Mouse (Mus musculus): Measurements from ENCODE around the gene Pdzd2. TPM values are rescaled to one million over a fixed set of nuclear protein-coding genes. Genes with fewer than 3 reads are reported as not detected.

Gene Pdzd2
- polyA plus RNA-seq, 1 experiment from 2014 or later = 3.3 TPM

DNA sequence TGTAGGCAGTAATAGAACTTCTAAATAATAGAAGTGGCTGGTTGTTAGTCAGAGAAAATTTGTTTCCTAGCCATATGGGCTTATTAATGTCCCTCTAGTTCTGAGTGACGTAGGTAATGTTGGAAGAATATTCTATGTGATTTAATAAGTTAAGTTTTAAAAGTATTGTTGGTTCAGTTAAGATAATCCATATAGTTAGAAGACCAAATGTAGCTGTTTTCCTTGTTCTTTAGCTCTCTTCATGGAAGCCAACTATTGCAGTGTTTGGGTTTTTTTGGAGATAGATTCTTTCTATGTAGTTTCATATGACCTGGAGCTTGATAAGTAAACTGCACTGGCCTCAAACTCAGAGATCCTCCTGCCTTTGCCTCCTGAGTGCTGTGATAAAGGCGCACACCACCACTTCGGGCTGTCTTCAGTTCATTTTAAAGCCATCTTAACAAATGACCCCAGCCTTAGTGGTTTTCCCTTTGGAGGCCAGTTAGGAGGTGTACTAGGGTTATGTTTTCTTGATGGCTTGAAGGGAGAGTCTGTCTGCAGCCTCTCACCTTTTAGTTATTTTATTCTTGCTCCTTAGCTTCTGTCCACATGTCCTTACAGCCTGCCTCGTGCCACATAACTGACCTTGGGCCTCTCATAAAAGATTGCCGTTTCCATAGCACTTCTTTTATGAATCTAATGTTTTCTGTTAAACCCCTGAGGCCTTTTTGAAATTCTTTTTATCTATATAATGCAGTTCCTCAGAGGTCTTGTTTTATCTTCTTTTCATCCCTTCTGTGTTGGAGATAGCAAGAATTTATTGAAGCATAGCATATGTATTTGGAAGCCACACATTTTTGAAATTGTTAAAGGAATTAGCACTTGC is 399.0 kb downstream of the Pdzd2 start:
- DNase-seq (ENCODE audit: low spot score) (no peak), ATAC-seq (no peak)
- Histone ChIP-seq H3K27me3 (replicated peaks; ENCODE audit: control insufficient read depth, insufficient read depth, low read length) (no peaks in the 10 kb centered on the region), H3K4me2 (ENCODE audit: low read length) (no peak overlapping the region), H3K4me1 (ENCODE audit: control insufficient read depth, insufficient read depth, low read length) (peaks cover 3% of the 10 kb centered on the region; the same call in 1 of the 2 replicates), H3K9me3 (replicated peaks; ENCODE audit: control insufficient read depth, low read length) (no peaks in the 10 kb centered on the region), H3K9ac (ENCODE audit: low read length) (no peak overlapping the region), H3K27ac (ENCODE audit: low read depth, low read length) (no peak overlapping the region), H3K4me3 (ENCODE audit: low read depth, low read length) (no peak overlapping the region), H3K36me3 (ENCODE audit: control insufficient read depth, insufficient read depth, low read length) (peaks cover 10% of the 10 kb centered on the region)
- WGBS = 25% methylated on average over 5 of the region's 5 CpGs

DNA sequence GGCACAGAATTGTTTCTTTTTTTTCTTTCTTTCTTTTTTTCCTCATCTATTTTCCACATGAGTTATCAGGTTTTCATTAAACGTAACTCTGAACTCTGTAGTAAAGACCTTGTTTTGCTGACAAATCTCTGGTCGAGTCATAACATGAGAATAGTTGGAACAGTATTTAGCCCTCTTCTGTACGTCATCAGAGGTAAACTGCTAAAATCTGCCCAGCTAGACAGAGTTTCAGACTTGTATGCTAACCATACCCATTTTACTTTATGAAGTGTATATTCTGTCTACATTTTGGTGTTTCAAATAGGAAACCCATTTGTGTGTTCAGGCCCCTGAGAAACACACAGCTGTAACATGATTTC is 402.0 kb downstream of the Pdzd2 start:
- ATAC-seq (no peak), DNase-seq (ENCODE audit: low spot score) (no peak)
- WGBS = 54% methylated on average over 3 of the region's 3 CpGs

DNA sequence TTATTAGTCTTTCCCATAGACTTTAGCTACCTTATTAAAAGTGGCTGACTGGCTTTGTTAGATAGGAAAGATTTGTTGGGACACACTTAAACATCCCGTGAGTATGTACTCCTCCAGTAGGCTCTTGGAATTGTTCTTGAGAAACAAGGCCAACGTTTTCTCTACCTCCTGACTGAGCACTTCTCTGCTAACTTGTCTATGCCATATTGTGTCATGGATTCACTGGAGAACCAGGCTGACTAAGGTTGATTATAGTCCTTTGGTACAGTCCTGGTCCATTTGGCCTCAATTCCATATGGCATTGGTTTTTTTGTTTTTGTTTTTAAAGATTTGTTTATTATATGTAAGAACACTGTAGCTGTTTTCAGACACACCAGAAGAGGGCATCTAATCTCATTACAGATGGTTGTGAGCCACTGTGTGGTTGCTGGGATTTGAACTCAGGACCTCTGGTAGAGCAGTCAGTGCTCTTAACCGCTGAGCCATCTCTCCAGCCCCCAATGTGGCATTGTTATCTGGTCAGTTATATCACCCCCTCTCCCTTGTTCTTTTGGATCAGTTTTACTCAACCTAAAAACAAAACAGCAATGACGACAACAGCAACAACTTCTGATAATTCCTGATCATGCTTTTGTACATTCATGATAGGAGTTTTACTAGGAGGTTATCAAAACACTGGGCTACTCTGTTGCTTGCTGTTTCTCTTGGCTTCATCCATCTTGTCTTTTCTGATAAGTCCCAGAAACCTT is 402.5 kb downstream of the Pdzd2 start:
- no peak overlapping the region for H3K4me2 ChIP-seq (ENCODE audit: low read length)
- no peak for DNase-seq (ENCODE audit: low spot score)

More for the DNA sequence above, 402.0 kb downstream of the Pdzd2 start:
- H3K9me3 ChIP-seq (replicated peaks; ENCODE audit: control insufficient read depth, low read length) = no peaks in the 10 kb centered on the region
- H3K36me3 ChIP-seq (ENCODE audit: control insufficient read depth, insufficient read depth, low read length) = no peaks in the 10 kb centered on the region
- H3K4me2 ChIP-seq (ENCODE audit: low read length) = no peak overlapping the region
- no peak overlapping the region for H3K4me3 ChIP-seq (ENCODE audit: low read depth, low read length)
- H3K4me1 ChIP-seq (ENCODE audit: control insufficient read depth, insufficient read depth, low read length) = peaks cover 3% of the 10 kb centered on the region; the same call in 1 of the 2 replicates
- H3K27me3 ChIP-seq (replicated peaks; ENCODE audit: control insufficient read depth, insufficient read depth, low read length) = no peaks in the 10 kb centered on the region
- H3K9ac ChIP-seq (ENCODE audit: low read length) = no peak overlapping the region
- H3K27ac ChIP-seq (ENCODE audit: low read depth, low read length) = no peak overlapping the region

DNA sequence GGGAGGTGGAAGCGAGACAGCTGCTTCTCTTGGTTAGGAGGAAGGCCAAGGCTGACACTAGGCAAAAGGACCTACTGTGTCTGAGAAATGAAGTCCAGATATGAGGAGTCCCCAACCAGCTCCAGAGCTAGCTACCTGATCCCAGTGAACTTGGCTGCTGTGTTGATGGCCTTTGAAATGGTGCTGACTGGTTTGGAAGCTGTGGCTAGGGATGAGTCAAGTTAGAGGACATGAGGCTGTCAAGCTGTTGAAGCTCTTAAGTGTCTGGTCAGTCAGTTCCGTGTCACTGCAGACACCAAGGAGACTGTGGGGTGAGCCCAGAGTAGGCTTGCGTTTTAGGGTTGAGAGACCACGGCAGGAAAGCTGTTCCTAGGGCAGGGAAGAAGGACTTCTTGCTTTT is 405.3 kb downstream of the Pdzd2 start:
- ATAC-seq = no peak
- Histone ChIP-seq H3K4me3 (ENCODE audit: low read depth, low read length) (no peak overlapping the region), H3K9ac (ENCODE audit: low read length) (no peak overlapping the region), H3K36me3 (ENCODE audit: control insufficient read depth, insufficient read depth, low read length) (no peaks in the 10 kb centered on the region), H3K9me3 (replicated peaks; ENCODE audit: control insufficient read depth, low read length) (no peaks in the 10 kb centered on the region), H3K4me1 (ENCODE audit: control insufficient read depth, insufficient read depth, low read length) (peaks cover 3% of the 10 kb centered on the region; the same call in 1 of the 2 replicates), H3K4me2 (ENCODE audit: low read length) (no peak overlapping the region), H3K27ac (ENCODE audit: low read depth, low read length) (no peak overlapping the region), H3K27me3 (replicated peaks; ENCODE audit: control insufficient read depth, insufficient read depth, low read length) (no peaks in the 10 kb centered on the region)
- DNase-seq (ENCODE audit: low spot score) = no peak
- 81% methylated on average over 4 of the region's 4 CpGs for WGBS

More for the DNA sequence above, 402.5 kb downstream of the Pdzd2 start:
- Histone ChIP-seq H3K27ac (ENCODE audit: low read depth, low read length) (no peak overlapping the region), H3K36me3 (ENCODE audit: control insufficient read depth, insufficient read depth, low read length) (no peaks in the 10 kb centered on the region), H3K4me3 (ENCODE audit: low read depth, low read length) (no peak overlapping the region), H3K27me3 (replicated peaks; ENCODE audit: control insufficient read depth, insufficient read depth, low read length) (no peaks in the 10 kb centered on the region), H3K9ac (ENCODE audit: low read length) (no peak overlapping the region), H3K4me1 (ENCODE audit: control insufficient read depth, insufficient read depth, low read length) (peaks cover 3% of the 10 kb centered on the region; the same call in 1 of the 2 replicates), H3K9me3 (replicated peaks; ENCODE audit: control insufficient read depth, low read length) (no peaks in the 10 kb centered on the region)
- 87% methylated on average over 4 of the region's 4 CpGs for WGBS
- no peak for ATAC-seq

DNA sequence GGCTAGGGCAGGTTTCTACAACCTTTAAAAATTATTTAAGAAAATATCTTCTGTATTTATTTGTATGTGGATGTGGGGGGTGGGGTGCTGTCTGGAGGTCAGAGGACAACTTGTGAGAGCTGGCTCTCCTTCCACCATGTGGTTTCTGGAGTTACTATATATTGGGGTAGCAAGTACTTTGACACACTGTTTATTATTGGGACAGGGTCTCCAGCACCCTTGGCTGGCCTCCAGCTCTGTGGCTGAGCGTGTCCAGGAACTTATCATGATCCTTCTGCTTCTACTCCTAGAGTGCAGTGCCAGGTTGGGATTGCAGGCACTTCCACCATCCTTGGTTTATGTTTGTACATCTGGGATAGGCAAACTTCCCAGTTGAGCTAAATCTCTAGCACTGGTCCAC is 408.4 kb downstream of the Pdzd2 start:
- DNase-seq (ENCODE audit: low spot score) (no peak), ATAC-seq (0 out of 2 replicates have a peak, but pooled peaks have one; percentile 14)
- H3K4me3 ChIP-seq (ENCODE audit: low read depth, low read length) = no peak overlapping the region
- no peaks in the 10 kb centered on the region for H3K27me3 ChIP-seq (replicated peaks; ENCODE audit: control insufficient read depth, insufficient read depth, low read length)
- H3K27ac ChIP-seq (ENCODE audit: low read depth, low read length) = 0 out of 2 replicates have a peak overlapping the region, but pooled peaks have one; percentile 7
- H3K4me1 ChIP-seq (ENCODE audit: control insufficient read depth, insufficient read depth, low read length) = peaks cover 3% of the 10 kb centered on the region; the same call in 1 of the 2 replicates
- no peaks in the 10 kb centered on the region for H3K9me3 ChIP-seq (replicated peaks; ENCODE audit: control insufficient read depth, low read length)
- no peak overlapping the region for H3K4me2 ChIP-seq (ENCODE audit: low read length)
- H3K36me3 ChIP-seq (ENCODE audit: control insufficient read depth, insufficient read depth, low read length) = no peaks in the 10 kb centered on the region
- 67% methylated on average over 1 of the region's 1 CpGs for WGBS
- H3K9ac ChIP-seq (ENCODE audit: low read length) = no peak overlapping the region

DNA sequence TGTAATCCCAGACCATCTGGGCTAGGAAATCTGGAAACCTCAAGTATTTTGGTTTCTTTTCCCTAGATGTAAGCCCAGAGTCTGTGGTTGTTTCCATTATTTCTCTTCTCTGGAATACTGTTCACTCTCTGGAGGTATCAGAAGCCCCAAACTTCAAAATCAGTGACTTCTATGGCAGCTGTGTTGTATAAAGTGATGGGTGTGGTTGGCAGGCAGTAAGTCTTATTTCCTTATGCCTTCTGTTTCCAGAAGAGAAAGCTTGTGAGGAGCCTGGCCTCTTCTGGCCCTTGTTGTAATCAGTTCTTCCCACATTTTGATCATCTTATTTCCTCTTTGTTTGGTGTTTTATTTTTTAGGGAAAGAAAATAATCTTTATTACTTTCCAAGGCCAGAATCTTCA is 408.8 kb downstream of the Pdzd2 start:
- Histone ChIP-seq H3K27me3 (replicated peaks; ENCODE audit: control insufficient read depth, insufficient read depth, low read length) (no peaks in the 10 kb centered on the region), H3K9ac (ENCODE audit: low read length) (no peak overlapping the region), H3K4me3 (ENCODE audit: low read depth, low read length) (no peak overlapping the region), H3K4me2 (ENCODE audit: low read length) (no peak overlapping the region), H3K27ac (ENCODE audit: low read depth, low read length) (0 out of 2 replicates have a peak overlapping the region, but pooled peaks have one; percentile 7), H3K9me3 (replicated peaks; ENCODE audit: control insufficient read depth, low read length) (no peaks in the 10 kb centered on the region), H3K36me3 (ENCODE audit: control insufficient read depth, insufficient read depth, low read length) (no peaks in the 10 kb centered on the region), H3K4me1 (ENCODE audit: control insufficient read depth, insufficient read depth, low read length) (peaks cover 3% of the 10 kb centered on the region; the same call in 1 of the 2 replicates)
- ATAC-seq = peak; percentile 47
- DNase-seq (ENCODE audit: low spot score) = peak; percentile 12

DNA sequence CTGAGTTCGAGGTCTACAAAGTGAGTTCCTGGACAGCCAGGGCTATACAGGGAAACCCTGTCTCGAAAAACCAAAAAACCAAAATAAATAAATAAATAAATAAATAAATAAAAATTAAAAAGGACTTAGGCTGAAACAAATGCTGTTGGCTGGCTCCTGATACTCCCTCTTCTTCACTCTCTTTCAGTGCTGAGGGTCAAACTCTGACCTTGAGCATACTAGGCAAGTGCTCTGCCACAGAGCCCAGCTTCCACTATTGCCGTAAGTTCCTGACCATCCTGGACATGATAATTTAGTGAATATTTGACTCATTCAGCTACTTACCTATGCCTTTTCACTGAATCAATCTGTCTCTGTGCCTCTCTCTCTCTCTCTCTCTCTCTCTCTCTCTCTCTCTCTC is 409.3 kb downstream of the Pdzd2 start:
- 95% methylated on average over 3 of the region's 3 CpGs for WGBS
- DNase-seq (ENCODE audit: low spot score) (no peak), ATAC-seq (no peak)
- Histone ChIP-seq H3K27me3 (replicated peaks; ENCODE audit: control insufficient read depth, insufficient read depth, low read length) (no peaks in the 10 kb centered on the region), H3K9ac (ENCODE audit: low read length) (no peak overlapping the region), H3K4me2 (ENCODE audit: low read length) (no peak overlapping the region), H3K4me1 (ENCODE audit: control insufficient read depth, insufficient read depth, low read length) (peaks cover 3% of the 10 kb centered on the region; the same call in 1 of the 2 replicates), H3K27ac (ENCODE audit: low read depth, low read length) (no peak overlapping the region), H3K36me3 (ENCODE audit: control insufficient read depth, insufficient read depth, low read length) (no peaks in the 10 kb centered on the region), H3K4me3 (ENCODE audit: low read depth, low read length) (no peak overlapping the region), H3K9me3 (replicated peaks; ENCODE audit: control insufficient read depth, low read length) (no peaks in the 10 kb centered on the region)

DNA sequence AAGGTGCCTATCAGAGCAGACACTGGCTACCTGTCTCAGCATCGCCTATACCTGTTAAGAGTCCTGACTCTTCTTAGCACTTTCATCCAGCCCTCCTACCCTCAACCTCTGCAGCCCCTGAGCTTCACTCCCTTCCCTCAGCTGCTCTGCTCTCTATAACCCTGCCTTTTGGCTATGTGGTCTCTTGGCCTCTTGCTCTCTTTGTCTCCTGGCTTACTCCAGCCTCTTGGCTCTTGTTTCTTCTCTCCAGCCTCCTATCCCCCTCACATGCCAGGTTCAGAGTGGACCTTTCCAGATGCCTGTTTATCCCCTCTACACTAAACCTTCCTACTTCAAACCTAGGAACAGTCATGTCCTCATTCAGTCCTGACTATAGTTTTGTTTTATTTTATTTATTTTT is 415.4 kb downstream of the Pdzd2 start:
- DNase-seq (ENCODE audit: low spot score) = no peak
- 88% methylated on average over 1 of the region's 1 CpGs for WGBS
- no peak overlapping the region for H3K9ac ChIP-seq (ENCODE audit: low read length)
- no peaks in the 10 kb centered on the region for H3K27me3 ChIP-seq (replicated peaks; ENCODE audit: control insufficient read depth, insufficient read depth, low read length)
- H3K27ac ChIP-seq (ENCODE audit: low read depth, low read length) = no peak overlapping the region
- ATAC-seq = no peak
- H3K4me1 ChIP-seq (ENCODE audit: control insufficient read depth, insufficient read depth, low read length) = peaks cover 17% of the 10 kb centered on the region
- no peaks in the 10 kb centered on the region for H3K9me3 ChIP-seq (replicated peaks; ENCODE audit: control insufficient read depth, low read length)
- H3K36me3 ChIP-seq (ENCODE audit: control insufficient read depth, insufficient read depth, low read length) = no peaks in the 10 kb centered on the region
- no peak overlapping the region for H3K4me2 ChIP-seq (ENCODE audit: low read length)
- H3K4me3 ChIP-seq (ENCODE audit: low read depth, low read length) = no peak overlapping the region

Data from forebrain, embryonic 14.5 days (tissue).